Mouse (Mus musculus): Measurements from ENCODE around the gene Fgfr2. TPM values are rescaled to one million over a fixed set of nuclear protein-coding genes. Genes with fewer than 3 reads are reported as not detected.

The Fgfr2 gene
- polyA plus RNA-seq, 1 experiment from 2014 or later: 106 TPM

GRCm38 (mm10) chr7:133159519-133159918 lies 36.4 kb upstream of the Fgfr2 start:
- DNase-seq (ENCODE audit: low spot score): no peak
- ATAC-seq (ENCODE audit: low read depth): no peak
- Histone ChIP-seq H3K27ac (replicated peaks; ENCODE audit: low read depth, low read length) (no peak overlapping the region), H3K36me3 (ENCODE audit: control insufficient read depth, insufficient read depth, low read length) (no peaks in the 10 kb centered on the region), H3K27me3 (replicated peaks; ENCODE audit: control insufficient read depth, insufficient read depth, low read length) (no peaks in the 10 kb centered on the region), H3K4me2 (ENCODE audit: low read depth, low read length) (no peak overlapping the region), H3K4me3 (ENCODE audit: low read depth, low read length) (no peak overlapping the region), H3K9ac (ENCODE audit: low read depth, low read length) (no peak overlapping the region), H3K9me3 (ENCODE audit: control insufficient read depth, low read length) (no peaks in the 10 kb centered on the region), H3K4me1 (ENCODE audit: control insufficient read depth, insufficient read depth, low read length) (peaks cover 5% of the 10 kb centered on the region)
- 95% methylated on average over 3 of the region's 3 CpGs for WGBS

- Histone ChIP-seq H3K27ac (replicated peaks; ENCODE audit: low read depth, low read length) (no peak overlapping the region), H3K4me1 (ENCODE audit: control insufficient read depth, insufficient read depth, low read length) (no peaks in the 10 kb centered on the region), H3K27me3 (replicated peaks; ENCODE audit: control insufficient read depth, insufficient read depth, low read length) (no peaks in the 10 kb centered on the region), H3K9me3 (ENCODE audit: control insufficient read depth, low read length) (no peaks in the 10 kb centered on the region), H3K36me3 (ENCODE audit: control insufficient read depth, insufficient read depth, low read length) (no peaks in the 10 kb centered on the region), H3K4me2 (ENCODE audit: low read depth, low read length) (no peak overlapping the region), H3K9ac (ENCODE audit: low read depth, low read length) (no peak overlapping the region), H3K4me3 (ENCODE audit: low read depth, low read length) (no peak overlapping the region)
- DNase-seq (ENCODE audit: low spot score): no peak
- 79% methylated on average over 12 of the region's 12 CpGs for WGBS
- no peak for ATAC-seq (ENCODE audit: low read depth)
Measured at GRCm38 (mm10) chr7:133155621-133156020, 32.5 kb upstream of the Fgfr2 start.

- no peaks in the 10 kb centered on the region for H3K36me3 ChIP-seq (ENCODE audit: control insufficient read depth, insufficient read depth, low read length)
- no peaks in the 10 kb centered on the region for H3K4me1 ChIP-seq (ENCODE audit: control insufficient read depth, insufficient read depth, low read length)
- no peaks in the 10 kb centered on the region for H3K27me3 ChIP-seq (replicated peaks; ENCODE audit: control insufficient read depth, insufficient read depth, low read length)
- H3K9ac ChIP-seq (ENCODE audit: low read depth, low read length): no peak overlapping the region
- H3K9me3 ChIP-seq (ENCODE audit: control insufficient read depth, low read length): no peaks in the 10 kb centered on the region
- H3K4me2 ChIP-seq (ENCODE audit: low read depth, low read length): no peak overlapping the region
- no peak overlapping the region for H3K4me3 ChIP-seq (ENCODE audit: low read depth, low read length)
- ATAC-seq (ENCODE audit: low read depth): no peak
- H3K27ac ChIP-seq (replicated peaks; ENCODE audit: low read depth, low read length): no peak overlapping the region
- 77% methylated on average over 6 of the region's 6 CpGs for WGBS
- DNase-seq (ENCODE audit: low spot score): no peak
Measured at GRCm38 (mm10) chr7:133154846-133155245, 31.7 kb upstream of the Fgfr2 start.

DNA sequence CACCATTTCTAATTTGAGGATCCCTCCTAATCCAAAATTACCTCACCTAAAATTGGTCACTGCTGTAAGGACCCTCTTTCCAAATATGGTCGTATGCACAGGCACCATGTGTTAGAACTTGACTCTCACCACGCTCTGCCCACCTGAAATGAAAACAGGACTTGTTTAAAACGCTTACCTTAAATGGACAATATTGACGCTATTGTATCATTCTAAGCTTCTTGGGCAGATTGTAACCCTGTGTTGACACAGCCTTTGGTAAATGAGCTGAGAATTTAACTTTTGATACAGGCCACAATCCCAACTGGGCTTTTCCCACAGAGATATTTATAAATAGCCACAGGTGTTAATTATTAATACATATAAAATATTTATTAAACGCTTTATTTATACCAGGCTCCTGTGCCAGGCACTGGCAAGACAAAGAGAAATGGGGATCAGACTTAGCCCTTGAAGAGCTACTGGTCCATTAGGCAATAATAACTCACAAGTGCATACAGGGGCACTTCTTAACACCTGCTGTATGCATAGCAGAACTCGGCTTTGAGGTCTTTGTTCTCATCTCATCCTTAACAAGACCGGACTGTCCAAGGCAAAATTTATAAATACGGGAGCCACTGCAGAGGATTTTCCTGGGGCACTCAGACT lies 16.7 kb upstream of the Fgfr2 start:
- Histone ChIP-seq H3K4me3 (ENCODE audit: low read depth, low read length) (no peak overlapping the region), H3K27ac (replicated peaks; ENCODE audit: low read depth, low read length) (no peak overlapping the region), H3K9me3 (ENCODE audit: control insufficient read depth, low read length) (no peaks in the 10 kb centered on the region), H3K9ac (ENCODE audit: low read depth, low read length) (no peak overlapping the region), H3K27me3 (replicated peaks; ENCODE audit: control insufficient read depth, insufficient read depth, low read length) (no peaks in the 10 kb centered on the region), H3K4me1 (ENCODE audit: control insufficient read depth, insufficient read depth, low read length) (no peaks in the 10 kb centered on the region), H3K4me2 (ENCODE audit: low read depth, low read length) (no peak overlapping the region), H3K36me3 (ENCODE audit: control insufficient read depth, insufficient read depth, low read length) (no peaks in the 10 kb centered on the region)
- ATAC-seq (ENCODE audit: low read depth) (no peak), DNase-seq (ENCODE audit: low spot score) (no peak)
- WGBS: 82% methylated on average over 8 of the region's 8 CpGs

- Histone ChIP-seq H3K36me3 (ENCODE audit: control insufficient read depth, insufficient read depth, low read length) (no peaks in the 10 kb centered on the region), H3K4me1 (ENCODE audit: control insufficient read depth, insufficient read depth, low read length) (no peaks in the 10 kb centered on the region), H3K9me3 (ENCODE audit: control insufficient read depth, low read length) (peaks cover 6% of the 10 kb centered on the region; the same call in 1 of the 2 replicates), H3K4me2 (ENCODE audit: low read depth, low read length) (no peak overlapping the region), H3K27me3 (replicated peaks; ENCODE audit: control insufficient read depth, insufficient read depth, low read length) (no peaks in the 10 kb centered on the region), H3K9ac (ENCODE audit: low read depth, low read length) (no peak overlapping the region), H3K4me3 (ENCODE audit: low read depth, low read length) (no peak overlapping the region), H3K27ac (replicated peaks; ENCODE audit: low read depth, low read length) (no peak overlapping the region)
- ATAC-seq (ENCODE audit: low read depth) (no peak), DNase-seq (ENCODE audit: low spot score) (no peak)
- 82% methylated on average over 5 of the region's 5 CpGs for WGBS
Measured at GRCm38 (mm10) chr7:133133552-133133951, 10.4 kb upstream of the Fgfr2 start.

DNA sequence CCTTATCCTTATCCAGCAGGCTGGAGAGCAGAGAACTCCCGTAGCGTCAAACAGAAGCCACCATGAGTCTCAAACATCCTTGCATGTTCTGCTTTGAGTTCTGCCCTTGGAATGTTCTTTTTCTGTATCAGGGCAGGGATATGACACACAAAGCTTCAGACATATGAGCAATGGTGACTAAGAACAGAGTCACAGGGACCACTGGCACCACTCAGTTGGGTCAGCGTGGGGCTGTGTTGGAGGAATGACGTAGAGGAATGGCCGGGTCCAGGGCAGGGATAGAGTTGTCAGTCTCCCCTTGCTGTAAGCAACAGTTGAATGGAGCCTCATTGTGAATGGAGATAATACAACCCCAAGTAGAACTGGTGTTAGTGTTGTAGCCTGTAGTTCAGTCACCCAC lies 9.6 kb upstream of the Fgfr2 start:
- no peak overlapping the region for H3K9ac ChIP-seq (ENCODE audit: low read depth, low read length)

GRCm38 (mm10) chr7:133124701-133125485 lies 1.7 kb upstream of the Fgfr2 start:
- Histone ChIP-seq H3K4me3 (ENCODE audit: low read depth, low read length) (peak overlapping the region; percentile 93), H3K9ac (ENCODE audit: low read depth, low read length) (peak overlapping the region; percentile 95), H3K9me3 (ENCODE audit: control insufficient read depth, low read length) (peaks cover 8% of the 10 kb centered on the region; the same call in 1 of the 2 replicates), H3K36me3 (ENCODE audit: control insufficient read depth, insufficient read depth, low read length) (no peaks in the 10 kb centered on the region), H3K4me2 (ENCODE audit: low read depth, low read length) (peak overlapping the region; percentile 95), H3K27me3 (replicated peaks; ENCODE audit: control insufficient read depth, insufficient read depth, low read length) (no peaks in the 10 kb centered on the region; the same call in 1 of the 2 replicates), H3K4me1 (ENCODE audit: control insufficient read depth, insufficient read depth, low read length) (peaks cover 8% of the 10 kb centered on the region), H3K27ac (replicated peaks; ENCODE audit: low read depth, low read length) (peak overlapping the region; percentile 97)
- WGBS: 10% methylated on average over 34 of the region's 34 CpGs
- no peak for ATAC-seq (ENCODE audit: low read depth)
- DNase-seq (ENCODE audit: low spot score): no peak

More for the DNA sequence above, 9.6 kb upstream of the Fgfr2 start:
- Histone ChIP-seq H3K9me3 (ENCODE audit: control insufficient read depth, low read length) (peaks cover 8% of the 10 kb centered on the region; the same call in 1 of the 2 replicates), H3K36me3 (ENCODE audit: control insufficient read depth, insufficient read depth, low read length) (no peaks in the 10 kb centered on the region), H3K27ac (replicated peaks; ENCODE audit: low read depth, low read length) (no peak overlapping the region), H3K4me3 (ENCODE audit: low read depth, low read length) (no peak overlapping the region), H3K4me2 (ENCODE audit: low read depth, low read length) (no peak overlapping the region), H3K4me1 (ENCODE audit: control insufficient read depth, insufficient read depth, low read length) (no peaks in the 10 kb centered on the region), H3K27me3 (replicated peaks; ENCODE audit: control insufficient read depth, insufficient read depth, low read length) (no peaks in the 10 kb centered on the region)
- 96% methylated on average over 5 of the region's 5 CpGs for WGBS
- no peak for DNase-seq (ENCODE audit: low spot score)
- ATAC-seq (ENCODE audit: low read depth): no peak

DNA sequence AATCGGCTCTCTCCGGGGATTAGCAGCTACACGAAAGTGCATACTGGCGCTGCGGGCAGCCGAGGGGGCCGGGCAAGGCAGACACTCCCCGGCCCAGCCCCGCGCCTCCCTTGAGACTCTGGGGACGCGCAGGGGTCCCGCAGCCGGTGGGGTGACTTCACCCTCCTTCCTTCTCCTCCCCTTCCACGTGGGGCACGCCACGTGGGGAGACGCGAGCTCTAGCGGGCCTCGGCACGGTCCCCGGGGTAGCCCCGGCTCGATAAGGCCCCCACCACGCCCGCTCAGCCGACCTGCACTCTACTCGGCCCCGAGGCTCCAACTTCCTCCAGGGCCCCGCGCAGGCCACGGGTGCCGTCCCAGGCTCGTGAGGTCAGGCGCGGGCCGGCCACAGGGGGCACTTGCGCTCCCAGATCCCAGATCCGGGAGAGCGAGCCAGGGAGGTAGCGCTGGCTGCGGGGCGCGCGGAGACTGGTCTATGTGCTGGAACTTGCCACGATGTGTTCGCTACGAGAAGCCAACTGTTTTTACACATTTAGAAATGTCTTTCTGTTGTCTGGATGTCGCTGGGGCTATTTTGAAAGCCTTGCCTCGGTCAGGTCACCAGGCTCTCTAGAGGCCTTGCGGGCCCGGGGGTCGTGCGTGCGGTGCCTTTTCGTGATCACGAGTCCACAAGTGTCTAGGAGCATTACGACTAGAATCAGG lies 1.0 kb upstream of the Fgfr2 start, which contains the start of gene Ctbp2:
Ctbp2 (minus strand) TSS at position 356 of the 702 bp plus-strand sequence.
- DNase-seq (ENCODE audit: low spot score): peak; percentile 95
- Histone ChIP-seq H3K4me1 (ENCODE audit: control insufficient read depth, insufficient read depth, low read length) (peaks cover 9% of the 10 kb centered on the region), H3K9ac (ENCODE audit: low read depth, low read length) (peak within 1 kb of the TSS; percentile 95), H3K4me3 (ENCODE audit: low read depth, low read length) (peak within 1 kb of the TSS; percentile 93), H3K27me3 (replicated peaks; ENCODE audit: control insufficient read depth, insufficient read depth, low read length) (no peaks in the 10 kb centered on the region; the same call in 1 of the 2 replicates), H3K9me3 (ENCODE audit: control insufficient read depth, low read length) (peaks cover 8% of the 10 kb centered on the region; the same call in 1 of the 2 replicates), H3K27ac (replicated peaks; ENCODE audit: low read depth, low read length) (peak within 1 kb of the TSS; percentile 97), H3K36me3 (ENCODE audit: control insufficient read depth, insufficient read depth, low read length) (no peaks in the 10 kb centered on the region), H3K4me2 (ENCODE audit: low read depth, low read length) (peak within 1 kb of the TSS; percentile 95)
- peak; percentile 87 for ATAC-seq (ENCODE audit: low read depth)
- WGBS: under 1% methylated on average over 44 of the region's 59 CpGs
